Mouse (Mus musculus): ENCODE measurements at regions not wholly inside any gene's neighbourhood (a gene's known extent, or its start where the extent isn't known, plus 50 kb on each side); places are given as distances from the start of the nearest gene placed in this dataset.

GRCm38 (mm10) chr7:39847914-39848782 lies 330.6 kb downstream of the Zfp619 start:
- TF ChIP-seq CTCF (IDR thresholded peaks at IDR 0.05; ENCODE audit: low read depth) (peak; percentile 25; the same call in 1 of the 2 replicates), EP300 (IDR thresholded peaks at IDR 0.05; ENCODE audit: low read depth) (no peak)
